Mouse (Mus musculus): ENCODE data around the gene Polr2l.

DNA sequence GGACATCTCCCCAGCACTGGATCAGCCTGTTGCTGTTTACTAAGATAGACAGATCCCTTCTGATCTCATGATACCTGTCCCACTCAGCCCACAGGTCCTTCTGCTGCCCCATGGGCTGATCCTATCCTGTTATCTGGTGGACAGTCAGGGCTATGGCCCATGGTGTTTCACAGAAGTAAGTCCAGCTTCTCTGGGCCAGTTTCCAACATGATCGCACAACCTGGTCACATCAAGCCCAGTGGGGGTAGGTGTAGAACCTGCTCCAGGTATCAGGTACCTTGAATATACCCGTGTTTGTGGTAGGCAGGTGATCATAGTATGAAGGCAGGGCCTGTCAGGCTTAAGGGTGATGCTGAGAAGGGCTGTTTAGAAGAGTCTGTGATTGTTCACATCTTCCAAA lies 20.4 kb upstream of the Polr2l start:
- no peak for TF ChIP-seq CTCF (IDR thresholded peaks at IDR 0.05)
- no peak for TF ChIP-seq EP300 (IDR thresholded peaks at IDR 0.05)
